Mouse (Mus musculus) kidney, embryonic 16.5 days (tissue): ENCODE results near the gene Shc2. TPM values are rescaled to one million over a fixed set of nuclear protein-coding genes. Genes with fewer than 3 reads are reported as not detected.

Source experiments
- ATAC-seq: fragments of 200-750 bp; cut with Nextera tagmentation; 2 replicates; pipeline ENCODE4 v1.8.0; 2017; ENCODE audit warnings: moderate TSS enrichment; ENCODE audit not compliant: low FRiP score, low TSS enrichment
- H3K27ac ChIP-seq: fragments of 300-500 bp; sonication (generic); 2 replicates; pipeline ENCODE4 v1.5.1; 2014; ENCODE audit warnings: low read length
- H3K27me3 ChIP-seq: fragments of 300-500 bp; sonication (generic); 2 replicates; pipeline ENCODE4 v1.6.1; 2014; ENCODE audit warnings: low read length, control low read depth, mixed read lengths; ENCODE audit not compliant: insufficient read depth
- H3K36me3 ChIP-seq: fragments of 300-500 bp; sonication (generic); 2 replicates; pipeline ENCODE4 v1.6.1; 2014; ENCODE audit warnings: low read length, control low read depth, mixed read lengths; ENCODE audit not compliant: insufficient read depth
- H3K4me1 ChIP-seq: fragments of 300-500 bp; sonication (generic); 2 replicates; pipeline ENCODE4 v1.6.1; 2014; ENCODE audit warnings: low read length, control low read depth, mixed read lengths; ENCODE audit not compliant: insufficient read depth
- H3K4me2 ChIP-seq: fragments of 300-500 bp; sonication (generic); replicated peaks from 2 replicates; pipeline ENCODE4 v1.6.1; 2014; ENCODE audit warnings: low read depth, low read length
- H3K4me3 ChIP-seq: fragments of 300-500 bp; sonication (generic); 2 replicates; pipeline ENCODE4 v1.5.1; 2014; ENCODE audit warnings: mild to moderate bottlenecking, low read length
- H3K9ac ChIP-seq: fragments of 300-500 bp; sonication (generic); replicated peaks from 2 replicates; pipeline ENCODE4 v1.6.1; 2014; ENCODE audit warnings: low read length
- H3K9me3 ChIP-seq: fragments of 300-500 bp; sonication (generic); 2 replicates; pipeline ENCODE4 v1.6.1; 2016; ENCODE audit warnings: low read length, control low read depth
- WGBS: fragments of 180-500 bp; shearing (Covaris S2); extraction: QIAGEN DNeasy Blood & Tissue Kit; methylation state at CpG from one replicate; pipeline ENCODE4 v1.1.7; 2014; 5-methylcytosine and 5-hydroxymethylcytosine counted together
- polyA plus RNA-seq: library from polyadenylated mRNA; unstranded; fragments of >200 nt; fragmentation: Nextera tagmentation; extraction: Ambion mirVana; gene quantifications from 2 replicates; pipeline ENCODE4 v1.2.1, GENCODE M21; 2015

Shc2 gene
- polyA plus RNA-seq, 1 experiment from 2014 or later = 9.0 TPM

DNA sequence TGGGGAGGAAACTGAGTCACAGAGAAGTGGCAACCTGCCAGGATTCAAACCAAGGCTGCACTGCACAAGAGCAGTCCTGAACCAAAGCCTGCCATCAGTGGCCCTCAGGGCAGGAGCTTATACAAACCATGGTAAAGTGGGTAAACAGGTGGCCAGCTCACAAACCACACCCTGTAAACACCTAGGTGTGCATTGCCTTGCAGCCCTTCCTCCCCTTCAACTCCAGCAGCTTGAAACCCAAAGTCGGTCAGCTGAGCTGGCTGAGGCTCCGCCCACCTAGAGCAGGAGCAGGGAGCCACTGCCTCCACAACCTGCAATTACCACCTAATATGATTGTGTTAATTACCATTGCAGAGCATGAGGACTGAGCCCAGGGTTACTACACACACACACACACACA is 29.8 kb downstream of the Shc2 start:
- Histone ChIP-seq H3K27ac (no peak overlapping the region), H3K4me3 (no peak overlapping the region), H3K9me3 (no peaks in the 10 kb centered on the region), H3K4me1 (peaks cover 12% of the 10 kb centered on the region; the same call in 1 of the 2 replicates), H3K36me3 (no peaks in the 10 kb centered on the region), H3K27me3 (peaks cover 13% of the 10 kb centered on the region), H3K9ac (no peak overlapping the region), H3K4me2 (no peak overlapping the region)
- 31% methylated on average over 2 of the region's 2 CpGs for whole genome bisulfite sequencing
- no peak for ATAC-seq

DNA sequence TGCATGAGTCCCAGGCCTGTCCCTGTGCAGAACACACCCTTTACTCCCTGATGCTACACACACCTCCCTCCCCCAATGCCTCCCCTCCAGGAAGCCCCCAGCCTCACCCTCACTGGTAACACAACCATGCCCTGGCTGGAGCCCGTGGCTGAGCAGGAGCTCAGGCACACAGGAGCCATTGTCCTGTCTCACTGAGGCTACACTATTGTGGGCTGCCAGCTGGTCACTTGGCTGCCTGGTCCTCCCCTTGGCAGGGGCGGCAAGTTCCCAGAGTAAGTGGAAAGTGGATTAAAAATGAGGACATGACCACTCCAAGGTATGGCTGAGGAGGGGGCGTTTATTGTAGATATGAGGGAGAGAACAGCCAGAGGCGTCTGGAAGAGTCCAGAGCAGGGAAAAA is 31.2 kb downstream of the Shc2 start:
- peaks cover under 1% of the 10 kb centered on the region; the same call in 1 of the 2 replicates for H3K4me1 ChIP-seq
- WGBS = 80% methylated on average over 4 of the region's 4 CpGs
- ATAC-seq = no peak

DNA sequence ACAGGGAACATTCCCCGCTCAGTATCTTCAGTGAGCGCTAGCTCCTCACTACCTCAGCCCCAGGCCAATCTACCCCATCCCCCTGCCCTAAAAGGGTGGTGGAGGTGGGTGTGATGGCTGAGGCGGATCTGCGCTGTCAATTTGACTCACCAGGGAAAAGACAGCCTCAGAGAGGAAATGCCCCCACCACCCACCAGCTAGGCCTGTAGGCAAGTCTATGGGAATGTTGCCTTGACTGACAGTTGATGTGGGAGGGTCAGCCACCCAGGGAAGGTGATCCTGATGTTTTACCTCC is 39.8 kb downstream of the Shc2 start:
- Histone ChIP-seq H3K9ac (no peak overlapping the region), H3K4me1 (no peaks in the 10 kb centered on the region), H3K4me3 (no peak overlapping the region), H3K4me2 (no peak overlapping the region), H3K27ac (no peak overlapping the region), H3K9me3 (no peaks in the 10 kb centered on the region), H3K27me3 (no peaks in the 10 kb centered on the region; the same call in 1 of the 2 replicates), H3K36me3 (no peaks in the 10 kb centered on the region)
- 71% methylated on average over 4 of the region's 4 CpGs for WGBS
- no peak for ATAC-seq

More for the DNA sequence above, 31.2 kb downstream of the Shc2 start:
- H3K4me3 ChIP-seq = no peak overlapping the region
- H3K9ac ChIP-seq = no peak overlapping the region
- H3K27ac ChIP-seq = no peak overlapping the region
- no peaks in the 10 kb centered on the region for H3K9me3 ChIP-seq
- H3K4me2 ChIP-seq = no peak overlapping the region
- no peaks in the 10 kb centered on the region for H3K36me3 ChIP-seq
- no peaks in the 10 kb centered on the region for H3K27me3 ChIP-seq

DNA sequence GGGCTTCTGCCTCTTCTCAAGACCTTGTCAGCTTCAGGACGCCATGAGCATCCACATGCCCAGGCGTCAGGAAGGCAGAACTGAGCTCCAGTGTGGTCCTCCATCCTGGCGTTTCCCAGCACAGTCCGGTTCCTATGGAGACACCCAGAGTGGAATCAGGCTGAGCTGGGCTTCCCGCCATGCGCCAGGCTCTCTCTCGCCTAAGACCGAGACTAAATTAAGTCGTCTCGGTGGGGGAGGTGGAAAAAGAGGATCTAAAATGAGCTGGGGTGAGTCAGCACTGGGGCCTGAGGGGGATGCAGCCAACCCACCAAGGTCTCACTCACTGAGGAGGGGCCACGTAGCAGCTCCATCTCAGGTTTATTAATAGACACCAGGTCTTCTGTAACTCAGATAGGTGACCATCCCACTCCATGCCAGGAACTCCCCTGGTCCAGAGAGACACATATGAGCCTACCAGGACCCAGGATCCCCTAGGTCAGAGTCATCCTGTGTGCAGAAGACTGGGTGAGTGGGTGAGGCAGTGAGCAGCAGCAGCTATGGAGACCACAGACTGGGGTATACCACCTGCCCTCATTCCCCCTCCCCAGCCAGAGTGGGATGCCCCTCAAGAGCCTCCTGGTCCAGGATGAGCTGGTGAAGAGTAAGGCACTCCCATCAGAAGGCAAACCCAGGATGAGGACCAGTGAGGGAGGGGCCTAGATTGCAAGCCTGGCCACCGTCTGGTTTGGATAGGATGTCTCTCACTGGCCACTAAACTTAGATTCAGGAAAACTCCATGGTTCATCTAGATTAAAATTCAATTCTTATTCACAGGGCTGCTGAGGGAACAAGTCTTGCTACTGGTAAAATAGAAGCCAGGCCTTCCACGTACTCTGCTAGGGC is 40.4 kb downstream of the Shc2 start:
- Histone ChIP-seq H3K36me3 (no peaks in the 10 kb centered on the region), H3K9ac (0 out of 2 replicates have a peak overlapping the region, but pooled peaks have one; percentile 13), H3K27ac (no peak overlapping the region), H3K4me2 (no peak overlapping the region), H3K9me3 (no peaks in the 10 kb centered on the region), H3K4me1 (no peaks in the 10 kb centered on the region), H3K27me3 (no peaks in the 10 kb centered on the region; the same call in 1 of the 2 replicates), H3K4me3 (no peak overlapping the region)
- 44% methylated on average over 13 of the region's 13 CpGs for WGBS
- ATAC-seq = no peak

DNA sequence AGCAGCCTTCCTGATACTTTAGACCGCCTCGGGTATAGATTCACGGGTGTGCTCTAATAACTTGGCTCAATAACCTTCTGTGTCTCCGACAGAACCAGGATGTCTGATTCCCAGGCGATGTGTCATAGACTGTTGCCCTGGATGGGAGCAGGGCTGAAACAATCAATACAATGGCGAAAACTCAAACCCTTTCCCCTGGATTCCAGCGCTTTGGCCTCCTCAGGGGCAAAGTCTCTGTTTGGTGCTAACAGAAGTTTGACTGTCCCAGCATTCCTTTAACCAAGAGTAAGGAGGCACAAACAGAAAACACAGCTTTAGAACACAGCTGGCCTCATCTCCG is 42.2 kb downstream of the Shc2 start:
- Histone ChIP-seq H3K27ac (no peak overlapping the region), H3K4me1 (no peaks in the 10 kb centered on the region), H3K4me2 (no peak overlapping the region), H3K9me3 (no peaks in the 10 kb centered on the region), H3K4me3 (no peak overlapping the region), H3K9ac (no peak overlapping the region), H3K36me3 (no peaks in the 10 kb centered on the region), H3K27me3 (no peaks in the 10 kb centered on the region; the same call in 1 of the 2 replicates)
- 54% methylated on average over 8 of the region's 8 CpGs for WGBS
- ATAC-seq = no peak

DNA sequence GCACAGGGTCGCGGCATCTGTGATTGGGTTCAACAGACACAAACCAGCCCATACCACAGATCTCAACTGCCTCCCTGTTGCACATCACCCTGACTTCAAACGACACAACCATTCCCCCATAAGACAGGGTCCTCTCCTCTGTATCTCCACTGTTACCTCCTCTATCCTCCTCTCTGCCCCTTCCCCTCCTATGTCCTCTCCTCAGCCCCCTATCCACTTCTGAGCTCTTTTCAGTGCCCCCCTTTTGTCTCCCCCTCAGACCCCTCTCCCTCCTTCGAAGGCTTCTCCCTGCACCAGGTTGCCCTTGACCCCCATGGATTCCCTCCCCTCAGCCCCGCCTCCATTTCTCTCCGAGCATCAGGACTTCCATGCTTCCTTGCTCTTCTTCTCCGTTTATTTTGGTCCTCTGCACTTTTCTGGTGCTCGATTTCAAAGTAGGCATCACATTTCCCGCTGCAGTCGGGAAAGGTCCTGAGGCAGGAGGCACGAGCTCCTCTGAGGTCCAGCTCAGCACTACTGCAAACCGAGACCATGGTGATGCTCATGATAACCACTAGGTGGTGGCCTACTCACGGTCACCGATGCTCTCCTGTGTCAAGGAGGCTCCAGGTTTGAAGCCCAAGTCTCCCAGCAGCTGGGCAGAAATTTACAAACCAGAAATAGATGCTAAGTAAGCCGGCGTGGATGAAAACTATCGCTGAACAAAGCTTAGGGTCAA is 42.7 kb downstream of the Shc2 start:
- no peaks in the 10 kb centered on the region for H3K36me3 ChIP-seq
- no peaks in the 10 kb centered on the region for H3K4me1 ChIP-seq
- no peak overlapping the region for H3K4me3 ChIP-seq
- no peak overlapping the region for H3K27ac ChIP-seq
- no peaks in the 10 kb centered on the region for H3K9me3 ChIP-seq
- 15% methylated on average over 17 of the region's 17 CpGs for WGBS
- no peak overlapping the region for H3K9ac ChIP-seq
- ATAC-seq = peak; percentile 91; the same call in 1 of the 2 replicates
- no peaks in the 10 kb centered on the region; the same call in 1 of the 2 replicates for H3K27me3 ChIP-seq
- H3K4me2 ChIP-seq = no peak overlapping the region

DNA sequence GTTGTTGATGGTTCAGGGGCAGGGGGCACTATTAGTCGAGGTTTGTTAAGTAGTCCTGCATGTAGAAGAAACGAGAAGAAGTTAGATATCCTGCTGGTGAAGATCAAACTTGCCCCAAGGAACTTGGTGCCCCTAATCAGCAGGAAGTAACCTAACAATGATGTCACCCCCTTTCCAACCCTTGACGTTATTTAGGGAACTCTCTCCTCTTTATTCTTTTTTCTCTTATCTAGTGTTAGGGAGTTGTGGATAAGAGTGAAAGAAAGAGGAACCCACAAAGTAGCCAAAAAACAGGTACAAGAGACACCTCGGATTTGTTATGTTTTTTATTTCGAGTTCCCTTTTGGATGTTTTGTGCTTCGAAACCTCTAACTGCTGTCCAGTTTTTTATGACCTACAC is 43.6 kb downstream of the Shc2 start:
- H3K9ac ChIP-seq = no peak overlapping the region
- no peaks in the 10 kb centered on the region for H3K4me1 ChIP-seq
- H3K27me3 ChIP-seq = no peaks in the 10 kb centered on the region; the same call in 1 of the 2 replicates
- WGBS = 50% methylated on average over 6 of the region's 6 CpGs
- H3K4me3 ChIP-seq = no peak overlapping the region
- ATAC-seq = no peak
- H3K9me3 ChIP-seq = no peaks in the 10 kb centered on the region
- no peaks in the 10 kb centered on the region for H3K36me3 ChIP-seq
- no peak overlapping the region for H3K27ac ChIP-seq
- H3K4me2 ChIP-seq = no peak overlapping the region

DNA sequence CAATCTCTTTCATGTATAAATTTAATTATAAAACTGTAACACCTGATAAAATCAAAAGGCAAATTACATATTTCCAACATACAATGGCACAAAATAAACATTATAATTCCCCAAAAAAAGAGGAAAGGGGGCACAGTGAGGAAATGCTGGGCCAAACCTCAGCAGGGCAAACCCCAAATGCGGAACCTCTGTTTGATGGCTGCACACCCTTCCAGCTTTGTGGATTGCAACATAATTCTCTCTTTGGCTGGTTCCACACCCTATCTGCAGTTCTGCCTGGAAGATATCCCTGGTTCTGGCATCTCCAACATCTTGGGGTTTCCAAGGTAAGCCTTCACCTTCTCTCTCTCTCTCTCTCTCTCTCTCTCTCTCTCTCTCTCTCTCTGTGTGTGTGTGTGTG is 47.0 kb downstream of the Shc2 start:
- H3K9me3 ChIP-seq = no peaks in the 10 kb centered on the region
- no peak overlapping the region for H3K9ac ChIP-seq
- no peaks in the 10 kb centered on the region for H3K36me3 ChIP-seq
- H3K27ac ChIP-seq = no peak overlapping the region
- ATAC-seq = no peak
- no peaks in the 10 kb centered on the region for H3K27me3 ChIP-seq
- WGBS = 96% methylated on average over 1 of the region's 1 CpGs
- H3K4me1 ChIP-seq = no peaks in the 10 kb centered on the region
- no peak overlapping the region for H3K4me3 ChIP-seq
- no peak overlapping the region for H3K4me2 ChIP-seq

DNA sequence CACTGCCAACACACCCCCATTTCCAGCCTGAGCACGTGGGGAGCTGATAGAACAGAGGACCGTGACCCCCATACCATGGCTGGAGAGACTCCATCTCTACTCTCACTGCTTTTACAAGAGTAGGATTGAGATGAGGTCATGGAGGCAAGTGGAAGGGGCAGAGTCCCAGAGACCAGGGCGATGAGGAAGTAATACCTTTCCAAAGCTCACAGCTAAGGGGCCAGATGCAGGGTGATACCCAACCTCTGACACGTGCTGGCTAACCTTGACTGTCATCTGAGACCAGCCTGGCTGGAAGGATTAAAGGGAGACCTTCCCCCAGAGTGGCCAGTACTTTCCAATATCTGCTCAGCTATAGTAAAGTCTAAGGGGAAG is 50.0 kb downstream of the Shc2 start:
- Histone ChIP-seq H3K4me3 (no peak overlapping the region), H3K4me1 (no peaks in the 10 kb centered on the region), H3K9me3 (no peaks in the 10 kb centered on the region), H3K4me2 (no peak overlapping the region), H3K36me3 (no peaks in the 10 kb centered on the region), H3K27ac (no peak overlapping the region), H3K9ac (no peak overlapping the region), H3K27me3 (no peaks in the 10 kb centered on the region)
- 65% methylated on average over 4 of the region's 4 CpGs for WGBS
- no peak for ATAC-seq
